Mouse (Mus musculus): Measurements from ENCODE around the gene Psmb2.

Psmb2 gene

DNA sequence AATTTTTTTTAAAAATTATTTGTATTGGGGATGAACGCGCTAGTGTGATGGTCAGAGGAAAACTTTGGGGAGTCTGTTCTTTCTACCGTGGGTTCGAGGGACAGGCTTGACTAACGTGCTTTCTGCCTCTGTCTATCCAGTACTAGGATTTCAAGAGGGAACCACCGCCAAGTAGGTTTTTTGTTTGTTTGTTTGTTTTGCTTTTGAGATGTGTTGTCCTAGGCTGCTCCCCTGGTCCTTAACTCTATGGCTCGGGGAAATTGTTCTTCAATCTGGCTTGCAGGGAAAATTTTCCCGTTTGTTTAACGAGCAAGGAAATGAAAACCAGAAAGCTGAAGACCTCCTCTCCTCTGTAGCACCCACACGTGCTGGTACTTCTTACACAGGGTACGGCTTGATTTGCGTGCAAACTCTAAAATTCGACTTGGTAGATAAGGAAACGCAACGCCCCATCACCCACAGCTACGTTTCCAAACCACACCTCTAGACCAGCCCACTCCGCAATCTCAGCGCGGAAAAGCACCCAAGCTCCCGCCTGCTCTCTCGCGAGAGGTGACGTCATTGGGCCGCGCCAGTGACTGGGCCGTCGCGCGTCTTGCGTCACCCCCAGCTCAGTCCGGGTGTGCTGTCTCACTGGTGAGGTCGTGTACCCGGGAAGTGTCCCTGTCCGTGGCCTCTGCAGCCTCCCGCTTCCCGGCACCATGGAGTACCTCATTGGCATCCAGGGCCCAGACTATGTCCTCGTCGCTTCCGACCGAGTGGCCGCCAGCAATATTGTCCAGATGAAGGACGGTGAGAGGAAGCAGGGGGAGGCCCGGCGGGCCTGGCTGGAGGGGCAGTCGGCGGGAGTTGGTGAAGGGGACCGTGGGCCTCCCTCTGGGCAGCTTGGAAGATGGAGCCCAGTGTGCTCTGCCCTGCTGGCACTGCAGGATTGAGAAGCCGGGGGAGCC, at the start of gene Psmb2:
Gene Psmb2, plus strand, starts transcription at position 577 of the 950 bp plus-strand sequence.
- peak; percentile 91 to 93 for DNase-seq

DNA sequence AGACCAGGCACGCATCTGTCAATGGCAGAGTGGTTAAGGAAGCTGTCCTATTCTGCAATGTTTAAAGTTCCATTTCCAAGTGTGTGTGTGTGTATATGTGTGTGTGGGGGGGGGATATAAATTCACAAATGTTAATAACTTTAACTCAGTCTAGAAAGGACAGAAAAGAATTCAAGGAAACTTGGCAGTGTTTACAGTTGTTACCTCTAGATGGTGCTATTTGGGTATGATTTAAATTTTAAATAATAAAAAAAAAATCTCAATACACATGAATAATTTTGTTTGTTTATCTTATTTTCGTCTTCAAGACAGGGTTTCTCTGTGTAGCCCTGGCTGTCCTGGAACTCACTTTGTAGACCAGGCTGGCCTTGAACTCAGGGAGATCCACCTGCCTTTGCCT, 45.5 kb upstream of the Psmb2 start:
- no peak for DNase-seq

DNA sequence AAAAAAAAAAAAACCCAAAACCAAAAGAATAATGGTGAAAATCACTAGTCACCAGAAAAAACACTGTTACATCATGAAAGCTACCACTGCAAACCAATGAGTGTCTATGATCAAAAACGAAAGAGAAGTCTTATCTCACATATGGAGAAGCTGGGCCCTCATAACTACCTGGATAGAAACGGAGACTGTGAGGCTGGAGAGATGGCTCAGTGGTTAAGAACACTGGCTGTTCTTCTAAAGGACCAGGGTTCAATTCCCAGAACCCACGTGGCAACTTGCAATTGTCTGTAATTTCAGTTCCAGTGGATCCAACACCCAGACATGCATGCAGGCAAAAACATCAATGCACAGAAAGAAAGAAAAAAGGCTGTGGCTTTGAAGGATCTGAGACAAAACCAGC, 44.8 kb upstream of the Psmb2 start:
- no peak for DNase-seq

DNA sequence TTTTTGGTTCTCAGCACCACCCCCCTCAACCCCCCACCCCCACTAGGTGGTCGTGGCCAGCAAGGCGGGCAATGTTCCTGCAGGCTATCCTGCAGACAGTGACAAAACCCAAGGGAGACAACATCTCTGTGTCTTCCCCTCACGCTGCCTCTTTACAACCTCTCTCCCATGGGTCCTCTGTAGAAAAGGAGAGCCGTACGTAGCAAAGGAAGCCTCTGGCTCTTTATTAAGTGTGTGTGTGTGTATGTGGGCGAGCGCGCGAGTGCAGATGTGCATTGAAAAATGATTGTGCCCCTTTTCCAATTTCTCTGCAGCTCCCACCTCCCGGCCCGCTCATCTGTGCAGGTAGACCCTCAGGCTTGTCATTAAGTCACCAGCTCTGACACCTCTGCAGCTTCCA, 41.1 kb upstream of the Psmb2 start:
- DNase-seq = no peak

DNA sequence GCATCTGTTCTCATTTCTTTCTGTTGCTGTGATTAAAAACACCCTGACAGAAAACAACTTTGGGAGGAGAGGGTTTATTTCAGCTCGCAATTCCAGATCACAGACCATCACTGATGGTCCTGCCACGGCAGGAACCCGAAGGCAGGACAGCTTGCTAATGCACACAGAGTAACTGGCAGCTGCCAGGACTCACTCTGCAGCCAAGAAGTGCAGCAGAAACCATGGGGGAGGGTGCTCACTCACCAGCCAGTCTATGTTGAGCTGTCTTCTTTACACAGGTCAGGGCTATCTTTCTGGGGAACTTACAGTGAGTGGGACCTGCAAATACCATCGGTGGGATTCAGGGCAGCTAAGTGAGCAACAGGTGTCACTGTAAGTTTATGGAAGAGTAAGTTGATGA, 40.0 kb upstream of the Psmb2 start:
- no peak for DNase-seq

DNA sequence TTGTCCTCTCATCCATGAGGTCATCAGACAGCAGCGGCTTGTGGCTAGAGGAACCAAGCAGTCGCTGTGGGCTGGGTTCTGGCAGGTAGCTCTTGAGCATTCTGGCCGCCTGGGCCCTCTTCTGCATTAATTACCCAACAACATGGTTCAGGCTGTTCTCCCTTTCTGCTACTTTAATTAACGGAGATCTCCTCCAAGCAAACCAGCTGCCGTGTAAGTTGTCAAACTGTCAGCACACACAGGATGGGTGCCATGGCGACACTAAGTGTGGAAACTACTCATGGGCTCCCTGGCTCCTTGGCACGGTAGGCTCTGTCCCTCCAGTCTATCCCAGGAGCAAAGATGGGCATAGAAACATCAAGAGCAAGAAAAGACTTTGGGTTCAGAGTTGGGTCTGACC, 38.1 kb upstream of the Psmb2 start:
- DNase-seq = no peak

DNA sequence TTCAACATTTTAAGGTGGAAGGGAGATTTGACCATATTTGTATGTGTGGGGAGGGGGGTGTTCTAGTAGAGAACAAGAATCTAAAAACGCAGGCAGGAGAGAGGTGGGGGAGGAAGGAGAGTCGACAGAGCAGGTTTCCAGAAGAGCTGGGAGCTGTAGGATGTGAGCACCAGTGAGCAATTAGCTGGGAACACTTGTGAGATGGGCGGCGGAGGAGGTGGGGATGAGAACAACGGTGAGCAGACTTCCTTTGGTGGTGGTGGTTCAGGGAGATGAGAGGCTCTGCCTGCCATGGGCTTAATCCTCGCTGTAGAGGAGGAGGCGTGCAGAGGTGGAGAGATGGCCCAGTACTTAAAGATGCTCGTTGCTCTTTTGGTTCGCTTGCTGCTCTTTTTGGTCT, 35.5 kb upstream of the Psmb2 start:
- no peak for DNase-seq

DNA sequence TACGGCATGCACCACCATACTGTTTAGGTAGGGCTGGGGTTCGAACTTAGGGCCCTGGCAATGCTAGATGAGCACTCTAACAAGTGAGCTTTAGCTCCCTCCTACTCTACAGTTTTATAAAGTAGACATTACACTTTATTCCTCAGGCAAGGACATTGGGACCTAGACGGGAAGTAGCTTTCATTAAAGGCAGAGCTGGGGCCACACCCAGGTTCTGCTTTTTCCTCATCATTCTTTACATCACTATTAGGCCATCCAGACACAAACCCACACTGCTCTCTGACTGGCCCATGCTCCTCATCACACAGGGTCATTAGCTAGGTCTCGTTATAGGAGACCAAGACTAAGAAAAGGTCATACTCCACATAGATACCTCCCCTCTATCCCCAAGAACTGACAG, 33.6 kb upstream of the Psmb2 start:
- no peak for DNase-seq

DNA sequence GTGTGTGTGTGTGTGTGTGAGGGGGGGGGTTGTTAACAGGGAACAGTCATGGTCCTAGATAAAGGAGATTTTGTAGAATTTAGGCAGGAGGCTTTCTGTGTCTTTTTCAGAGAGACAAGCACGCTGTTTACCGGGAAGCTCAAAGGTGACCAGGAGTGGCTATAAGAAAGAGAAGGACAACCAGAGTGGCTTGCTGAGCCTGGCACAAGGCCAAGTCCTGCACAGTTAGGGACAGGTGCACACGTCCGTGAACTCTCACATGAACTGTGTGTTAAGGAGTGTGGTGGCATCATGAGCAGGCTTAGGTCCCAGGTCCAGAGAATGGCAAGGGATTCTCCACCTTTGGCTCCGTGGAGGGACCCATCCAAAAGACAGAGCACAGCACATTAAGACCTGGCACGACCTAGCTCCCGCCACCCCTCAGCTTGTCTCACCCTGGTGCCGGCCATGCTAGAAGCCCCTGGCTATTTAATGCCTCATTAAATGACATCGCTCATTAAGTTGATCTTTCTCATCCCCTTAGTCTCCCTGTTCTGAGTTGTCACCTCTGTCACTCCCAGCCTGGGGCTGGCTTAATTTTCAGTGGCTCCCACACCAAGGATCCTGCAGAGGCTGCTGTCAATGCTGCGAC, 33.0 kb upstream of the Psmb2 start:
- no peak for DNase-seq

DNA sequence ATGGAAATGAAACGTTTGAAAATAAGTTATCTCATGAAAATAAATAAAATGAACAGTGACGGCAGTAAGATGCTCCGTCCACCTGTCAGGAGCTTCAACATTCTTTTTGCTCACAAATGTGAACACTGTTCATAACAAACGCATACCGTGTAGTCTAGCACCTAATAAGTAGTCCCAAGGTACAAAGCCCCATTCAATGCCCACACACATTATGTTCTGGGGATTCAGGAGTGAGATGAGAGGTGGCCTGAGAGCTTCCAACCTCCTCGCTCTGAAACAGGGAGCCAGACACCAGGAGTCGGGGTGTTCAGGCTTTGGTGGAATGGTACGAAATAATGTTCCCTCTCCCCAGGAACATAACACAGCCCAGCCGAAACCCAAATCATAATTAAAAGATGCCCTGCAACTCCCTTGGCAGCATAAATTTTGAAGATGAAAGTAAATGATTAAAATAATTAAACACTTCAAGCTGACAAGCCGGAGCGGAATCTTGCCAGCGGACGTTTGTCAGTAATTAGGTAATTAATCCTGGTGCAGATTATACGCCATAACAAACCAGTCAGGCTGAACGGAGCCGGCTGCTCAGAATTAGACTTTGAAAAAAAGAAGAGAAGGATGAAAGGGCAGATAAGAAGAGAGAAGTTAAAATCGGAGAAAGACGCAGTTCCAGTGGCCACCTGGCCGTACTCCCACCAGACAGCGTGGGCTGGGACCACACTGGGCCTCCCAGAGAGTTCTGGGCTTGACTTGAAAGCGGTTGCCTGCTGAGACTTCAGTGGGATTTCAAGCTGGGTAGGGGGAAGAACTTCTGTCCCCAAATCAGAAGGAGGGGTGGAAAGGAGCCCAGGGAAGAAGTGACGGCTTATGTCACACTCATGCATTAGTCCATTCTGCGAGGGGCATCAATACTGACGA, 29.2 kb upstream of the Psmb2 start:
- DNase-seq = no peak

DNA sequence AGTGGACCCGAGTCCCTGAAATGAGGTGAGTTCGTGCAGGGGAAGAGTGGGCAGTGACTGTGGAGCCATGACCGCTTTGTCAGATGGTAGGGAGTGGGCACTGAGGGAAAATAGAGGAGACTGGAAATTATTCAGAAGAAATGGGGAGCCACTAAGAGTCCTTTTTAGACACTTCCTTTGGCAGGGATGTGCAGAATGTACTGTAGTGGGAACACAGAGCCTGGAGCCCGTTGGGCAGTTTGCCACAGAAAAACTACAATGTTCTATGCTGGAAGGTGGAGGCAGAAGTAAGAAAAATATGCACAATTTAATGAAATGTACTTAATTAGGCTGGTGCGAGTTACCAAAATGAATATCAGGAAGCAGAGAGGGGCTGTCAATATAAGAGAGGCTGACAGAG, 24.3 kb upstream of the Psmb2 start:
- no peak for DNase-seq

DNA sequence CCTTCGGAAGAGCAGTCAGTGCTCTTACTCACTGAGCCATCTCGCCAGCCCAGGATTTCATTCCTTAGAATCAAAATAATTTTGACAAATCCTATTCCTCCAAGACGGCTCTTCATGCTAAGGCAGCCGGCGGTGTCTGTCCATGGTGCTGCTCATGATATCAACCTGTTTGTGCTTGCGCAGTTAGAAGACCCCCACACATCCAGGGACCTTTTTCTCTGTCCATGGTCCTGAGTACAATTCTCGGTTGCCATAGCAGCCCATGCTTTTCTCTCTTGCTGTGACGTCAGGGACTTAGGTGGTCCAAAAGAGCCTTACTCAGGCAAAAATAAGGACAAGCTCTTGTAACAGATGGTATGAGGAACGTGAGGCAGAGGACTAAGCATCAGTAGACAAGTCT, 22.1 kb upstream of the Psmb2 start:
- DNase-seq = no peak

DNA sequence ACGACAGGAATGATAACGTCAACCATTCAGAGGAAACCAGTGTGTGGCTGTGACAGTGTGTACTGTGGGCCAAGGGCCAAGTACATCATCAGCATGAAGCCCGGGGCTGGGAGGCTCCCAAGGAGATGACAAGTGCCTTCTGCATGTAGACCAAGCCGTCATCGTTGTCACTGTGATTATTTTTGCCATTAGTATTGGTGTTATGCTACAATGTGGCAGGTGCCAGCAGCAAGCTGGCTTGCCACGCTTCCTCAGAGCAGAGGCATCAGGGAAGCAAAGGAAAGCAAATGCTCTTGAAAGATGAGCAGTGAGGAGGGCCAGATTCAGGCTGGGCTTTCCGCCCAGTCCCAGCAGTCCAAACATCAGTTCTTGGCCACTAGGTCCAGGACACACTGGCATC, 16.2 kb upstream of the Psmb2 start:
- DNase-seq = no peak

DNA sequence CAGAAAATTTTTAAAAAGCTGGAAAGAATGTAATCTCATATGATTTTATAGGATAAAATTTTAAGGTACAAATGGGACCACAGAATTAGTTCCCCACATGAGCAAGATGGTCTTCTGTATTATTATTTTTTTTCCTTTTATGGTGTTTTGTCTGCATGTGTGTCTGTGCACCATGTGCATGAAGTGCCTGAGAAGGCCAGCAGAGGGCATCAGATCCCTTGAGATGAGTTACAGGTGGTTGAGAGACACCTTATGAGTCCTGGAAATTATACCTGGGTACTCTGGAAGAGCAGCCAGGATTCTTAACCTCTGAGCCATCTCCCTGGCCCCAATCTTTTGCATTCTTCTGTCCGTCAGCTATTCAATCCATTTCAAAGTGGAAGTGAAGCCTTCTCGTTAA, 10.4 kb upstream of the Psmb2 start:
- DNase-seq = no peak

DNA sequence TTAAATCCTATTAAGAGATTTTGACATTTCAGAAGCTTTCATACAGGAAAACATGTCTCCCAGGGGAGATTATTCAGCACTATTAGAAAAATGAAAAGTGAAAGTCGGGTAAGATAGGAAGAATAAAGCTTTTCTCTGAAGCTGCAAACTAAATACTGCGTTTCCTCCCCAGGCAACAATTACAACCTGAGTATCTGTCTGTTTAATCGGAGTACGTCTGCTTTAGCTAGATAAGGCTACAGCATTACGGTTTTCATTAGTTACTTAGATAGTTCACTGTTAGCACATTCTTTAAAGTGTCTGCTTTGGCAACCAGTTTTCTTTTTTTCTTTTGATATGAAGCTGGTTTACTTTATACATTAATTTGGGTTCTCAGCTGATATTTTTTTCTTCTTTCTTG, 4.9 kb downstream of the Psmb2 start:
- DNase-seq = no peak

DNA sequence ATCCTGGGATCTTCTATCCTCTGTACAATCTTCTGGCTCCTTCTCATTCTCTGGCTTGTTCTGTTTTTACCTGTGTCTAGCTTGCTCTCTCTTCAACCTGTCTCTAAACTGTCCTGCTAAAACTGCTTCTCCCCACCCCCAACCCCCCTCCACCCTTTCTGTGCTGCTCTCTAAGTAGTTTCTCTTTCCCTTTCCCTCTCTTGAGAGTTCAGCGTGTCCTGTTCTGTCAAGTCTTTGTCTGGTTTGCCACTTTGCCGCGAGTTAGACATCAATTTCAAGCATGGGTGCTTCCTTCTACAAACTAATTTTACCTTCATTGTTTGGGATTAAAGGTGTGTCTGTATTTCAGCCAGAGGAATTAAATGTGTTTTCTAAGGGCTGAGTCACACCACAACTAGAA, 5.7 kb downstream of the Psmb2 start:
- DNase-seq = no peak

DNA sequence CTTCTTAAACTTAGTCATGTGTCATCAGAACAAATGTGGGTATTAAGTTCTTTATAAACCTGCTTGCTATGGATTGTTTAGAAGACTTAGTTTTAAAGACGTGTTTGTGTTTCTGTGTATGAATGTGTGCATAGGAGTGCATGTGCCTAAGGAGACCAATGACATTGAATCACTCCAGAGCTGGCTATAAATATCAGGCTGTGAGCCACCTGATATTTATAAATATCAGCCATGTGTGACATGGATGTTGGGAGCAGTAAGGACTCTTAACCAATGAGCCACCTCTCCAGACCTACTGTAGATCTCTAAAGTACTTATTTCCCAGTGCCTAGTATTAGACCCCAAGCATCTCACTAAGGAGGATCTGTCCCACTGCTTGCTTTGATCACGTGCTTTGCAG, 12.0 kb downstream of the Psmb2 start:
- no peak for DNase-seq

DNA sequence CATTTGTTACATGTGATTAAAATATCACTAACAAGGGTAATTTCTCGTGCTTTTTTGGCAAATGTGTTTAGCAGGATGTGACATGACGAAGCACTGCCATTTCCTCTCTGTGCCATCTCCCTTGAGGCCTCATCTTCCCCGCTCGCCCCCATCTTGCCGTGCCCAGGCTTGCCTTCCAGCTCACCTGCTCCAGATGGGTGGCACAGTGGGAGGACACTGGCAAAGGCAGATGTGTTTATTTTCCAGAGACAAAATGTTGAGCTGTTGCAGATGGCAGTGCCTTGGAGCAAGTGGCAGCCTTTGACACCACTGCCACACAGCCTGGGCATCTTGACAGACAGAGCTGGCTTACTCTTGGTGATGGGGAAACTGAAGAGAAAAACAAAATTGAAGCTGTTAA, 15.6 kb downstream of the Psmb2 start:
- DNase-seq = no peak

DNA sequence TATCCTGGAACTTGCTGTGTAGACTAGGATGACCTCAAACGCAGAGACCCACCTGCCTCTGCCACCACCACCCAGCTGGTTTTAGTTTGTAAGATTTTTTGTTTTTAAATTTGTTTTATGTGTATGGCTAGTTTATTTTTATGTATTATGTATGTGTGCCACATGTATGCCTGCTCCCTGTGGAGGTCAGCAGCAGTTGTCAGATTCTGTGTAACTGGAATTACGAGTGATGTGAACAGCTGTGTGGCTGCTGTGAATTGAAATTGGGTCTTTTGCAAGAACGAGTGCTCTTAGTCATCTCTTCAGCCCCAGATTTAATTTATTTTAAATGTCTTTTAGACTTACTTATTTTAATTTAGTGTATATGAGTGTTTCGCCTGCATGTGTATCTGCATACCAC, 19.5 kb downstream of the Psmb2 start:
- no peak for DNase-seq

DNA sequence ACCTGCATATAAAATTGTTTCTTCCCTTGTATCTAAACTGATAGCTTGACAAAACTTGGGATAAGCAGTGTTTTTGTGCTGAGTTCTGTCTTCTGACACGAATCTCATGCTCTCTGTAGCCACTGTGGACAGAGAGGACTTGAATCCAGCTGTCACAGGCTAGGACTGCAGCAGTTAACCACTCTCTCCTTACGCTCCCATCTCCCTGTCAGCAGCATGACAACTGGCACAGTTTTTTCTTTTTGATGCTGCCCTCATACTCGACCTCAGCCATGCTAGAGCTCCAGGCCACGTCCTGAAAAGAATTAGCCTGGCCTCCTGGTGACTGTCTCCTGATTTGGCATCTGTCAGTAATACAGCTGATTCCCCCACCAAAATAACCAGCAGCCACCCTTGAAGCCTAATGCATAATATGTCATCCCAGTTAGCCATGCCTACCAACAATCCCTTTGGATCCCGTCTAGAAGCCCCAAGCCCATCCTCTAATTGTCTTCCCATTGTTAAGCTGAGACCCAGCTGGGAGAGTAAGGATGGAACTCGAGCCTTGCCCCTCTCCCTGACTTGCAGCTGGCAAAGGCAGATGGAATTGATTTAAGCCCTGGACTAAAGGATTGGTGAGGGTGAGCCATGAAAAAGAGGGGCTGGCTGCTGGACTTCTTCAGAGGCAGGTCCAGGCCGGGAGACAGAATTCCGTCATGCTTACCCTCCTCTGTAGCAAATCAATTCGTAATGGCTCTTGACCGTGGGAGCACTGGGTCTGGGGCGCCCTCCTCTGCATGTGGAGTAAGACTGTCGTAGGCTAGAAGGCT, 29.4 kb downstream of the Psmb2 start:
- no peak for DNase-seq

DNA sequence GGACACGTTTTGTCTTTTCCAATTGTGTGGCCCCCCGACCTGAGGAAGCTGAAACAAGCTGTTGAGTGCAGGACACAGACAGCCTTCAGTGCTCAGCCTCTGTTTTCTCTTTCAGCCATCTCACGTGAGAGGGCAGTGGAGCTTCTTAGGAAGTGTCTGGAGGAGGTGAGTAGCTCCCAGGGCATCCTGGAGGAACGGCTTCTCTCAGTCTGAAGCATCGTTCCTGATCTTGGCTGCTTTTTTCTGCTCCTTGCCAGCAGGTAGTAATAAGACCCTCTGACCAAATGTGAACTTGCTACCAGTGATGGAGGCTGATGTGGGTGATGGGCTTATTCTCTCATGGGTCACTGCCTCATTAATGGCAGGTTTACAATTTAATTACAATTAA, 30.0 kb downstream of the Psmb2 start:
- no peak for DNase-seq

DNA sequence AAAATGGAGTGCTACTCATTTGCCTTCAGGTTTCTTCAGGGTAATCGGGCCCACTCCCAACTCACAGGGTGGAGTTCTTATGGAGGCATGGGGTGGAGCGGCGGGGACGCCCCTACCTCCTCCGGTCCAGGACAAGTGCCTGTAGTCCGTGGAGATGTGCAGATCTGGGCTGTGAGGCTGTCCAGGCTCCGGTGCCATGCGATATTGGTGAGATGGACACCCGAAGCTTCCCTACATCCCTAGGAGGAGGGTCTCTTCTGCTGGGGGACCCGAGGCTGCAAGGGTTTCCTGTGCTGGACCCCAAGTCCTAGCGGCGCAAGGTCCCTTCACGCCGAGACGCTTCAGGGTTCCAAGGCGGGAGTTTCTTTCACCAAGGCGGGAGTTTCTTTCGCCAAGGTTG, 54.7 kb downstream of the Psmb2 start:
- DNase-seq = no peak

Measured in thymus, adult 18-20 months (tissue).